Mouse (Mus musculus) ovary, postnatal 10 days (tissue): ENCODE results near the gene Coro2a.

Experiments
- DNase-seq: peaks from one replicate; pipeline ENCODE4 v3.0.0; 2022; ENCODE audit warnings: low spot score

Coro2a gene

GRCm38 (mm10) chr4:46526798-46527557 lies 75.0 kb downstream of the Coro2a start:
- DNase-seq: no peak

- DNase-seq: no peak
Observed at GRCm38 (mm10) chr4:46526226-46526625, 75.8 kb downstream of the Coro2a start.

- DNase-seq: no peak
Observed at GRCm38 (mm10) chr4:46523324-46523723, 78.7 kb downstream of the Coro2a start.

- no peak for DNase-seq
Observed at GRCm38 (mm10) chr4:46521457-46521856, 80.5 kb downstream of the Coro2a start.

GRCm38 (mm10) chr4:46520491-46520890 lies 81.5 kb downstream of the Coro2a start:
- DNase-seq: no peak

GRCm38 (mm10) chr4:46507736-46508460 lies 94.1 kb downstream of the Coro2a start:
- DNase-seq: peak; percentile 57

GRCm38 (mm10) chr4:46506801-46507610 lies 95.0 kb downstream of the Coro2a start:
- peak; percentile 86 for DNase-seq

- no peak for DNase-seq
Observed at GRCm38 (mm10) chr4:46505361-46506057, 96.5 kb downstream of the Coro2a start.

- DNase-seq: no peak
Observed at GRCm38 (mm10) chr4:46503881-46504280, 98.1 kb downstream of the Coro2a start.

- DNase-seq: no peak
Observed at GRCm38 (mm10) chr4:46502606-46503502, 99.1 kb downstream of the Coro2a start.

- no peak for DNase-seq
Observed at GRCm38 (mm10) chr4:46498976-46499375, 103.0 kb downstream of the Coro2a start.

- no peak for DNase-seq
Observed at GRCm38 (mm10) chr4:46498511-46498910, 103.5 kb downstream of the Coro2a start.

- DNase-seq: no peak
Observed at GRCm38 (mm10) chr4:46497286-46497892, 104.6 kb downstream of the Coro2a start.

GRCm38 (mm10) chr4:46495543-46495942 lies 106.5 kb downstream of the Coro2a start:
- no peak for DNase-seq

GRCm38 (mm10) chr4:46493071-46493470 lies 108.9 kb downstream of the Coro2a start:
- DNase-seq: no peak

GRCm38 (mm10) chr4:46489028-46489925 lies 112.7 kb downstream of the Coro2a start, which contains the start of gene Nans:
Nans (plus strand) TSS chr4:46489248.
- DNase-seq: peak; percentile 85

- no peak for DNase-seq
Observed at GRCm38 (mm10) chr4:46487348-46487747, 114.7 kb downstream of the Coro2a start.
